Mouse (Mus musculus): ENCODE measurements around the gene Plcl2.
A peak's percentile ranks its signal among the peaks of the same experiment; 100 is the strongest.
"Not testable (repeated sequence)": the region's sequence is repeated elsewhere in the genome, so short reads cannot be mapped to it uniquely, and the experiment has no call there.

Plcl2 gene

DNA sequence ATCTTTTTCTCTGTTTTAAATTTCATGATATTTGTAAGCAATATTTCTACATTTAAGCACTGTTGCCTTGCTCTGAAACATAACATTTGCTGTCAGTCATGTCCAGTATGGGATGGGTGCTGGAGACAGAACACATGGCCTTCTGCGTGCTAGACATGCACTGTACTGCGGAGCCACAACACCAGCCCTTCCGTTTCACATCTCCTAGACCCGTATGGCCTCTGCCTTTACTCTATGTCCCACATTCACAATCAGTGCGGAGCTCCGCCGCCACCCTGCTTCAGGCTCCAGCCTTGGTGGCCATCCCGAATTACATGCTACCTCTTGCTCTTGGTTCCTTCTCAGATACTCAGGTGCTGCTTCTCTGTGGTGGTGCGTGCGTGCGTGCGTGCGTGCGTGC is 168.1 kb downstream of the Plcl2 start:
- DNase-seq (ENCODE audit: low spot score) = no peak

DNA sequence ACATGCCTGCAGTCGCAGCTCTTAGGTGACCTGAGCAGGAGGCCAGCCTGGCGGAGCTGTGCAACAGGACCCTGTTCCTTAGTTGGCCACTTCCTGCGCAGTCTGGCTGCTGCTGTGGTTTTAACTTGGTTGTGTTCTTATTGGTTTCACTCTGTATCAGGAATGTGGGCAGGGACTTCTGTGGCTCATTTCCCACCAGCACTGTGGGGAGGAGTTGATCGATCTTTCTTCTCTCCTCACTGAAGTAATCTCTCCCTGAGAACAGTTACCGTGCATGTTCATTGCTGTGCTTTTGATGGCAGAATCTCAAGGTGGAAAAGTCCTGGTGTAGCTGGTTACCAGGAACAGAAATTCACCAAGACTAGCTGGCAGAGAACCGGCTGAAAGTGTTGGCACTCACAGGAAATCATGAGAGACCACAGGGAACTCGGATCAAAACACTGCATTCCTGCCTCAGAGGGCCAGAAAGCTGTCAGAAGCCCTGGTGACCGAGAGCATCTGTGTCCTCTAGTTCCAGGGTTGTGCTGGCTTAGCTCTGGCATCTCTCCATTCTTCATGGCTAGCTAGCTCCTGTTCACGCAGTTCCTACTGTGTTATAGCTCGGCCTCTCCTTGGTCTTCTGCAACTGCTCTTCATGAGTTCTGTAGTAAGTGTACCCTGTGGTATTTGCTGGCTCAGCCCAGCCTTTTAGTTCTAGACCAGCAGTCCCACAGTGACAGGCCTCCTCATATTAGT is 168.9 kb downstream of the Plcl2 start:
- no peak for DNase-seq (ENCODE audit: low spot score)

DNA sequence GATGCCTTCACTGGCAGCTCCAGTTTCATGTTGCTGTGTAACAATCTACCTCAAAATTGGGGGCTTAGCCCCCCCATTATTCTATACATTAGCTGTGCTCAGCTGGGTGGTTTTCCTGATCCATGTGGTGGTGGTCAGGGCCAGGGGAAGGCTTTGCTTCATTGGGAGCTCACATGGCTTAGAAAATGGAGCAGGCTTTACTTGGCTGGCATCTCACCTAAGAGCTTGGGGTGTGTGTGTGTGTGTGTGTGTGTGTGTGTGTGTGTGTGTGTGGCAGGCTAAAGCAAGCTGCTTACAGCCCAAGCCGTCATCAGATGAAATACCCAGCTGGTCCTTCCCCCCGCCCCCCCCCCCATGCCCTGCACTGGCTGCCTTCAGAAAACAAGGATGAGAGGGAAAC is 169.5 kb downstream of the Plcl2 start:
- DNase-seq (ENCODE audit: low spot score) = no peak

DNA sequence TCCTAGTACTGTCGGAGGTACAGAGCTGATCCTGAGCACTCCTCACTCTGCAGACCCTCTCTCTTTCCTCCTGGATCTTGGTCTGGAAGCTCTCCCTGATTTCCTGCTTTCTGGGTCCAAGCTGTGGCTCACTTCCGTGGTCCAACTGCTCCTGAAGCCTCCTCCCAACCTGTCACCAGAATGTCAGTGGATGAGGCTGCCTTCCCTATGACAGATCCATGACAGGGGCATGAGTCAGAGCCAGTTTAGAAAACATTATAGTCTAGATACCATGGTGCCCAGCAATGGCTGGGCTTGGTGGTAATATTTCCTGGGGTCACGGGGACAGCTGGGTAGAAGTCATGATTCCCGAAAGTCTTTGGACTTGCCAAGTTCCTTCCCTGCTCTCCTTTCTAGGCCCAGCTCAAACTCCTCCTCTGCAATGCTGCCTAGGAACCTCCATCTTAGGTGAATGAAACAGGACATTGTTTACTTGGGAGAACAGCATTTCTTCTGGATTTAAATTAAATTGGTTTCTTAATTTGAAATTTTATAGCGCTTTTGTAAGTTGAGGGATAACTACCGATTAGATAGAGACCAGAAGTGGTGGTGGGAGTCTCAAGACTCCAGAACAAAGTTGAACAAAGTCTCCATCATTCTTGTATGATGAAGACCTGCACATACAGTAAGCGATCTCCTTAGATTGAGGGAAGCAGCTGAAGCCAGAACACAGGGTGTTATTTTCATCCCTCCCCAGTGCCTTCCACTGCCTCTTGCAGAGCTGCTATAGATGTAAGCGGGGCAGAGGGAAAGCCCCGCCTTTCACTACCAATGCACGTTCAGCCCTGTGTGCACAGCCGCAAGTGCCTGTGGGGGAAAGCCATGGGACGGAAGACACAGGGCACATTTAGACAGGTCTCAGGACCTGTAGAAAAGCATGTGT is 170.7 kb downstream of the Plcl2 start:
- no peak for DNase-seq (ENCODE audit: low spot score)

DNA sequence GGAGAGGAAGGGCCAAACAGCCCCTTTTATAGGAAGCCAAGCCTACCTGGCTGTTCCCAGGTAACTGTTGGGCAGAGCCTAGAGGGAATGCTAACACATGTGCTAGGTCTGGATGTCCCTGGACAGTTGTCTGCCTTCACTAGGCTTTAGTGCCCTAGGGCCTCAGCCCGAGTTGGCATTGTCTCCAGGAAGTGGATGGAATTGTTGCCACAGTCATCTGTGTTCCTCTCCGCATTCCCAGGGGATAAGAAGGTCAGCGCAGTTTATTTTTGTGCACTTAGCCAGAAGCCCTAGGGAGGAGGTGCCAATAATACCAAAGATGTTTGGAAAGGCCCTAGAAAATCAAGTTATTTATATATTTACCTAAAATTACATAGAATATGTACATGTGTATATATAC is 173.5 kb downstream of the Plcl2 start:
- no peak for DNase-seq (ENCODE audit: low spot score)

DNA sequence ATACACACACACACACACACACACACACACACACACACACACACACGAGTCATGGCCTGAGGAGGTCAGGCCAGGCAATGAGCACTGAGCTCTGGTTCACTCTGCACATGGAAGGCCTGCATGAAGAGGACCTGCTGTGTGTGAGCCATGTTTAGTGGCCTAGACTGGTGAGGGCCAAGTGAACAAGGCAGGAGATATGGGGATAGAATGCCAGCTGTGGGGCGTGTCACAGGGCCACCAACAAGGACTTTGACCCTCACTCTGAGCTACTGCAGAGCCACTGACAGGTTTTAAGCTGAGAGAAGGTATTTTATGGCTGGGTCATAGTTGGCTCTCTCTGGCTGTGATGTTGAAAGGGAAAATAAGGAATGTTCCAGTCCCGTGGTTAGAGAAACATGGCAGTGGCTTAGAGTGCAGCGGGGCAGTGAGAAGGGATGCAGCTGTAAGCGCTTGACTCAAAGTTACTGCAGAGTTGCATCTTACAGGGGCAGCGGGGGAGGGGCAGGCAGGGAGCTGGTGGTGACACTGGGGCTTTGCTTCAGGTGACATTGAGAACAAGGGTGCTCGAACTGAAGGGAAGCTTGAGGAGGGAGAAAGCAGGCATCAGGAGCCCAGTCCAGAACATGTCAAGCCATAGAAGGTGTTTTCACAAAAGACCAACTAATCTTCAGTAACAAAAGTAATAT is 175.9 kb downstream of the Plcl2 start:
- peak; percentile 19 for DNase-seq (ENCODE audit: low spot score)

DNA sequence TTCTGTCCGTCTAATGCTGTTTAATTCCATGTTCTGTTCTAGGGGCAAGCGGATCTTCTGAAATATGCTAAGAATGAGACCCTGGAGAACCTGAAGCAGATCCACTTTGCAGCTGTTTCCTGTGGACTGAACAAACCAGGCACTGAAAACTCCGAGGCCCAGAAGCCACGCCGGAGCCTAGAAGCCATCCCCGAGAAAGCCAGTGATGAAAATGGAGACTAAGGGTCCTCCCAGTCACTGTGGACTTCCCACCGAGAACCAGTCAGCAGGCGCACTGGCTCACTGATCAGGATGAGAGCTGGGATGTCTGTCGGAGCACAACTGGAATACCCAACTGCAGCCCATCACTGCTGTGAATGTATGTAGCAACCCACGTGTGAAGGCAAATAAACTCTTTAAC is 178.5 kb downstream of the Plcl2 start:
- DNase-seq (ENCODE audit: low spot score) = no peak

DNA sequence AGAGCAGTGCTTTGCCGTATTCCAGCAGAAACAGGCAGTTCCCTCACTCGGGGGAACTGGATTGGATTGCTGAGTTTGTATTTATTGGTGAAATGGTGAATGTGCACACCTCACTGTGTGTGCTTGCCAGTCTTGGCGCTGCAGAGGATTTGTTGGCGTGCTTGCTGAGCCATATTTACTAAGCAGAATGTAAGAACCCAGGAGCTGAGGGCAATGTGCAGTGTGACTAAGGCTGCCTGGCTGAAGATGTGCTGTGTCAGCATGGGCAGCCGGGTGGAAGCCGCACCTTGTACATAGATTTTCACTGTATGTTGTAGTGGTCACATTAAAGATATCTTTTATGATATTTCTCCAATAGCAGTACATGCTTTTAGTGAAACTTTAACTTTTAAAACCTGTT is 178.9 kb downstream of the Plcl2 start:
- DNase-seq (ENCODE audit: low spot score) = no peak

DNA sequence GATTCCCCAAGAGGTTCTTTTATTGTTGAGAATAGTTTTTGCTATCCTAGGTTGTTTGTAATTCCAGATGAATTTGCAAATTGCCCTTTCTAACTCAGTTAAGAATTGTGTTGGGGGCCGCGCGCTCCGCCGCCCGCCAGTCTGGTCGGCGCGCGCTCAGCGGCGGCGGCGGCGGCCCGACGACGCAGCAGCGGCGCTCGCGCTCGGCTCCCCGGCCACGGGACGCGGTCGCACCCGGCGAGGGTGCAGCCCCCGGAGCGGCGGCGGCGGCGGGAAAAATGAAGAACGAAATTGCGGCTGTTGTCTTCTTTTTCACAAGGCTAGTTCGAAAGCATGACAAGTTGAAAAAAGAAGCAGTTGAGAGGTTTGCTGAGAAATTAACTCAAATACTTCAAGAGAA is 189.2 kb downstream of the Plcl2 start:
- not testable (repeated sequence) for DNase-seq (ENCODE audit: low spot score)

DNA sequence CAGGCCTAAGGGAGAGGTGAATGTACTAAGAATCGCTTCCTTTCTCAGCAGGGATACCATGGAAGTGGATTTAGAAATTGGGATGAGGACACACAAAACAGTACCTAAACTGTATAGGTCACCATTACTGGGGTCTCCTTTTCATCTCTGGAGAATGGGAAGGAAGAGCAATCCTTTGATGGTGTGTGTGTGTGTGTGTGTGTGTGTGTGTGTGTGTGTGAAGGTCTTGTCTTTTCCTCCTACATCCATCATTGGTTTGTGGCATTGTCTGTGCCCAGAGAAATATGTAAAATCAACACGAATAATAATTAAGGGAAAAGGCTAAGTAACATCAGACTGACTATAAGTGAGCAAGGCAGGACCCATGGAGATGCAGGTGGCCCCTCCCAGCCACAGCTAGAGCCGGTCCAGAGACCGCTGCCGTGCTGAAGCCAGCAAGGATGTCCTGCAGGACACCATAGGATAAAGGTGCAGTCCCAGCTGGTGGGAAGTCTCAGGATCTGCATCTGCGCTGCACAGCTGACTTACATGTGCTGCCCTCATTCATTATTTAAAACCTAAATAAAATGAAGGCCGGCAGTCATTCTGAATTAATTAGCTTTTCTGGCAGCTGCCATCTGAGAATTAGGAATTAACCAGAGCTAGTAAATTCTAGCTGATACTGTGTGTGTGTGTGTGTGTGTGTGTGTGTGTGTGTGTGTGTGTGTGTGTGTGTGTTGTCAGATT is 201.5 kb downstream of the Plcl2 start:
- DNase-seq (ENCODE audit: low spot score) = no peak

DNA sequence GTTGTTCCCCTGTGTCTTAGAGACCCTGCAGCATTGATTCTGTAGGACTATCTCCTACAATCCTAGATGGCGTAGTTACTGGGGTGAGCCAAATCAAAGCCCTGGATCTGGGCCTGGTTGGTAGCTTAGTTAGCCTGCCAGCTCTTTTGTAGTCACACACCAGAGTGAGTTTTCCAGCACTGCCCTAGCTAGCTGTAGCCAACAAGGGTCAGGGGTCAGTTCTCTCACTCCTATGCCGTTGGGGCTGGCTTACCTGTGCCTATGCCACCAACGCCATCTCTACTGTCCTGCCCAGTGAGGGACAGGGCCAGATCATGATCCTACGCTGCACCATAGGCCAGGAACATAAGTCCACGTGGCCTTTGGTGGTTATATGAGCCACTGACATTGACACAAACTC is 208.4 kb downstream of the Plcl2 start:
- DNase-seq (ENCODE audit: low spot score) = no peak

DNA sequence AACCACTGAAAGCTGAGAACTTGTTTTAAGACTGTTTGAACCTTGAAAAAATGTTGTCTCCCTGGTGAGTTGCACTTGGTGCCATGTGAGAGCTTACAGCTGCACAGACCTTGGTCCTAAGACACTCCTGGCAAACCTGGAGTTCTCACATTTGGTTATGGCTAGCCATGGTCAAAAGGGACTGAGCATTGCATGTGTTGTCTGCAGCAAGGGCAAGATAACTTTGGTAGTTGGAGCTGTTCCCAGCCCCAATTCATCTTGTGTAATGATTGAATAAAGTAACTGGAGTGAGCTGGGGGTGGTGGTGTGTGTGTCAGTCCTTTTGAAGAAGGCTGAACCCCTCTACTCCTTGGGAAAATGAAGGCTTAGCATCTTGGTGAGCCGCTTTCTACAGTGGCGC is 215.2 kb downstream of the Plcl2 start:
- no peak for DNase-seq (ENCODE audit: low spot score)

DNA sequence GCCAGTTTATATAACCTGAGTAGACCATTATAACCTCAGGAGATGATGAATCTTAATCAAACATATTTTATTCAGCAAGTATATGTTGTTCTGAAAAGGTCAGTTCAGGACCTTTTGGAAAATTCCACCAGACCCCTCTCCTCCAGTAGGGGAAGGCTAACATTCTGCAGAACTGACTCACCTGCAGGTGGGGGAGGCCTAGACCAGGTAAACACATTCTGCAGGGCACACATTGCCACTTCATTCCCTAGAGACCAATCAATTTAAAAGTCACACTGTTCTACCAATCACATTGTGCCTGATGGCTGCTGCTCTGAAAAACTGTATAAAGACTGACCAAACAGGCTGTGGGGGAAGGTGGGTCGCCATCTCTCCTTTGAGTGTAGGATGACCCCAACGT is 217.1 kb downstream of the Plcl2 start:
- no peak for DNase-seq (ENCODE audit: low spot score)

DNA sequence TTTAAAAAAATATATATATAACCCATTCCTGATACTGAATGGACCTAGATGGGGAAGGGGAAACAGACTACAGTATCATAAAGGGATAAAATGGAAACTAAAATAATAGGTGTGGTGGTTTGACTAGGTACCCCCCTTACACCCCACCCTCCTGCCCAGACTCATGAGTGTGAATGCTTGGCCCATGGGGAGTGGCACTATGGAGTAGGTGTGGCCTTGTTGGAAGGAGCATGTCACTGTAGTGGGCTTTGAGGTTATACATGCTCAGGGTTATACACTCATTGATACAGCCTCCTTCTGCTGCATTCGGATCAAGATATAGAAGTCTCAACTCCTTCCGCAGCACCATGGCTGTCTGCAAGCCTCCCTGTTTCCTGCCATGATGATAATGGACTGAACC is 219.8 kb downstream of the Plcl2 start:
- no peak for DNase-seq (ENCODE audit: low spot score)

DNA sequence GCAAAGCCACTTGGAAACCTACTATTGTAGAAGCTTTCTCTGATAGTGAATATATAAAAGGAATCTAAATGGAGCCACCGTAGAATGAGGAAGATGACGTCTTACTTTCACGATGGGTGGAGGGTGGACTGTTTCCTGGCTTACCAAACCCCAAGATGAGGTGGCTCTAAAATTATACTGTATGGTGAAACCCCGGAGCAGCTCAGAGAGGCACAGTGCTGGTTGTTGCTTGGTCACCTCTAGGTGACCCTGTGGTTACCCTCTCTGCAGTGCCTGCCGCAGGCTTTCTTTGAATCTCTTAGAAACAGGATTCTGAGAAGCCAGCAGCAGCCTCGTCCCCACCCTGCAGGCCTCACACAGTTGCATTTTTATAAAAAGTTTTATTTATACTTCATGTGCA is 220.4 kb downstream of the Plcl2 start:
- no peak for DNase-seq (ENCODE audit: low spot score)

DNA sequence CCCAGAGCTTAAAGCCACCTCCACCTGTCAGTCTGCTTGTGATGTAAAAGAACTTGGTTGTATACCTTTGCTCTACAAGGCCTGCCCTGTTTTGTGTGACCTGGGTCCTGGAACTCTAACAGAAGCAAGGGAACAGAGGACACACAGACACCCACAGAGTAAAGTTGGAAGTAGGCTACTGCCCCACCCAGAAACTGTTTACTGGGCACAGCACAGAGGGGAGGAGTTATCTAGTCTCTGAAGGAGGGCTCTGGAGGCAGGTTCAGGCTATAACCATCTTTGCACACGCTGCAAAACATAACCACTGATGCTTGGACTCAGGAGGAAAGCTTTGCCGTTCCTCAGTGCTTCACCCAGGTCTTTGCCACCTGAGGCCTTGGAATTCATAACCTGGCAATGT is 221.7 kb downstream of the Plcl2 start:
- no peak for DNase-seq (ENCODE audit: low spot score)

DNA sequence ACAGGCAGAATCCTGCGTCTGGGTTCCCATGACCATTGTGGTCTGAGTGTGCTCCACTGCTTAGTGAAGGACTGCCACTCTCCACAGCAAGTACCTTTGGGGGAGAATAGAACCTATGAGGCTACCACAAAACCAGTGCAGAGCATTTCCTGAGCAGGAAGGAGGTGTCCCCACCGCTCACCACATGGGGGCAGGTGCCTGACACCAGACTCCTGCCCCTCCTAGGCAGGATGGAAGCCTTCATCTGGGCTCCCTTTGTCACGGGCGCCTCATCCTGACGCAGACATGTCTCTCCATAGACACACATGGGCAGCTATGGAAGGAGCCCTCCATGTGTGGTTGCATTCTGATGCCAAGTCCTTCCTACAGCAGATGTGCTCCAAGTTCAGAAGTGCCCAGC is 222.7 kb downstream of the Plcl2 start:
- DNase-seq (ENCODE audit: low spot score) = no peak

DNA sequence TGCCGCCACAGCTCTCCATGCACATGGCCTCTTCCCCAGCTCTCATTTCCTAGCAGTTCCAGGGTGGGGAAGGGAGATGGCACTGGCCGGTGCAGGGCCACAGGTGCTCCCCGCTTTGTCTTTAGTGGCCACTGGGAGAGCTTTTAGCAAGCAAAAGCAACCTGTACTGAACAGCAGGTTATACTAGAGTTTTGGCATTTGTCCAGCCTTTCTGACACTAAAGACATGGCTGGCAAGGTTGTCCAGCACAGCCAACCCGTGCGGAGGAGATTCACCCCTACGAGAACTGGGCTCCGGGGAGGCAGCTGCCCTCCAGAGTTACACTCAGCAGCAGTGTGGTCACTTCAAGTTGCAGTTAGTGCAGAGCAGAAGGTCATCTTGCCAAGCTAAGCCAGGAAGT is 224.2 kb downstream of the Plcl2 start:
- DNase-seq (ENCODE audit: low spot score) = no peak

DNA sequence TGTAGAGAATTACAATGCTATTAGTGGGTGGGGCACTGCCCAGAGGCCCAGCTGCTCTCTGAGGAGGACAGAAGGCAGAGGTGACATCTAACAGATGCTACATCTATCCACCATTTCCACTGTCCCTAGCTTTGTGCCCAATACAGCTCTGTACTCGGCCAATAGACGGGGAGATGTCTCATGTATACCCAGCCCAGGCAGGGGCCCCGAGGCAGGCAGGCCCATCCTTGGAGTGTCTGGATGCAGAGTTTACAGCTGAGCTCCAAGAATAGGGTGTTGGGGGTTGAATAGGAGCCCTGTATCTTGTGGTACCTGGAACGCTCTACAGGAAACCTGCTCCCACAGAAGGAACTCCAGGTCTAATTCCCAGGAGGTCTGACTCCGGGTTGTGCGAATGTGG is 225.6 kb downstream of the Plcl2 start:
- no peak for DNase-seq (ENCODE audit: low spot score)

DNA sequence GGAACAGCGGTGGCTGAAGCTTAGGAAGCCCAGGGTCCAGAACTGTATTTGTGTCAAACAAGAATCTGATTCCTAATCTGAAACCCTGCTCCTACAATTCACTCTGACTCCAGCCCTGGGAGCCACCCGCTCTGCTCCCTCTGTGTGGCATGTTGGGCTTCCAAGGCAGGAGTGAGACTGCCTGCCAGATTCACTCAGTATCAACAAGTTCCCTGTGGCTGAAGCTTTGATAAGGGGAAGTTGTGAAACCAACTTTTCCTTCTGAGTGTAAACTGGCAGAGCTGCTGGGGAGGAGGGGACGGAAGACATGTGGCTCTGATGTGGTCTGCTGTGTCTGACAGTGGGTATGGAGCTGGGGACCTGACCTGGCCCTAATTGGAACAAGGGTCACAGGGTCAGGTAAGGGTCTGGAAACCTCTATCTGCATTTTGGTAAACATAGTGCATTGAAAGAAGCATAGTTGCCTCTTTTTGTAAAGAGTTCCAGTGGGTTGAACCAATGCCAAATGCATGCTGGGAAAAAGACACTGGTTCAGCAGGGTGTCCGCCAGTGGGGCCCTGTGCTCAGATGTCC is 226.3 kb downstream of the Plcl2 start:
- DNase-seq (ENCODE audit: low spot score) = no peak

DNA sequence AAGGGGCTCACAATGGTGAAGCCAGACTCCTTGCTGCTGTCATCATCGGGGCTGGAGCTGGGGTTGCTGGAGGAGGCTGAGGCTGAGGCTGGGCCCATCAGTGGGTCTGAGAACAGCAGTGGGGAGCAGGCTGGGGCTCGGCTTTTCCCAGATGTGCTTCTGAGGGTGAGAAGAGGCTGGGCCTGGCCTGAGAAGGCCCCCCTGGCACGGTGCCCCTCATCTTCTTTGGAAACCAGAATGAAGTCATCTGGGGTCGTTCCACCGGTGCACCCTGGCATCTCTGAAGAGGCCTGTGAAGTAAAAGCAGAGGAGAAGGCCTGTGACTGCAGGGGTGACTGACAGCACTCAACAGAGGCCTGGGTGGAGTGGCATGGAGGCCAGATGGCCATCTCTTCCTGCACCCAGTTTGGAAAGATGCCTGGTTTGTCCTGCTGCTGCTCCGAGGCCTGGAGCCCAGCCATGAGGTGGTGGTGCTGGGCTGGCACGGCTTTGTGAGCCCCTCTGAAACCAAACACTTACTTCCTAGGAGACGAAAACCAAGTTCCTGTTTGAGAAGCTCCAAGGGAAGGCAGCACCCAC is 226.8 kb downstream of the Plcl2 start:
- DNase-seq (ENCODE audit: low spot score) = no peak

DNA sequence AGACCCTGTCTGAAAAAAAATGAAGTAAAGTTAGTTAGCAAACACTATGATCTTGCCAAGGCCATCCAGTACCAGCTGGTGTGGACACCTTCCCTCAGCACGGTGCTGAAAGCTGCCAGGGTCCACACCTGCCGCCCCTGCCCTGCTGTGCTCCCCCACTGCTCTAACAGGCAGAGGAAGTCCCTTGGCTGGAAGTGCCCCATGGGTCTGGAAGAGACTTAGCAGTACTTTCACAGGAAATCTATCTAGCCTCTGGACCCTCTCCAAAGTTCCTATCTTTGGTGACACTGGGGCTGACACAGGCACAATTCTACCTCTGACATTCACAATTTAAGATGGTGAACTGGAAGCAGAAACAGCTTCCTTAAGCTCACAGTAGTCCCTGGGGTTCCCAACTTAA is 227.9 kb downstream of the Plcl2 start:
- DNase-seq (ENCODE audit: low spot score) = no peak
